In genomic region chr11:60810046-60810965, GRCm38 (mm10) we compare ENCODE assay signal across 7 mouse cellular contexts. TPM values are rescaled to one million over a fixed set of nuclear protein-coding genes. Genes with fewer than 3 reads are reported as not detected.
DNase-seq lines count a peak whose midpoint lies in the region; ATAC-seq and TF ChIP-seq lines count a peak whose summit lies in the region.

No protein-coding gene starts in this region.

- WGBS in forebrain, embryonic 16.5 days: 15% methylated on average over 14 of the region's 14 CpGs
- WGBS in limb, embryonic 10.5 days: 12% methylated on average over 14 of the region's 14 CpGs
- 31% methylated on average over 14 of the region's 14 CpGs for WGBS in olfactory bulb, adult 2 months

- H3K36me3 ChIP-seq in forebrain, embryonic 16.5 days (ENCODE audit: control insufficient read depth, insufficient read depth): no peaks in the 10 kb centered on the region
- H3K36me3 ChIP-seq in limb, embryonic 10.5 days: peaks cover 10% of the 10 kb centered on the region

- TF ChIP-seq CTCF in olfactory bulb, adult 2 months (IDR thresholded peaks at IDR 0.05; ENCODE audit: insufficient read depth, low read depth, low read length): no peak

- H3K4me2 ChIP-seq in forebrain, embryonic 16.5 days (ENCODE audit: low read length): peak overlapping the region; percentile 94

- no peaks in the 10 kb centered on the region for H3K9me3 ChIP-seq in forebrain, embryonic 16.5 days (ENCODE audit: control insufficient read depth, low read length)
- H3K9me3 ChIP-seq in limb, embryonic 10.5 days (replicated peaks): no peaks in the 10 kb centered on the region

- TF ChIP-seq POLR2A in olfactory bulb, adult 2 months (IDR thresholded peaks at IDR 0.05; ENCODE audit: insufficient read depth, low read depth, low read length): no peak

- peaks cover 7% of the 10 kb centered on the region for H3K4me1 ChIP-seq in forebrain, embryonic 16.5 days (replicated peaks; ENCODE audit: control insufficient read depth, insufficient read depth, low read length)
- peaks cover 28% of the 10 kb centered on the region for H3K4me1 ChIP-seq in limb, embryonic 10.5 days
- H3K4me1 ChIP-seq in olfactory bulb, adult 2 months (ENCODE audit: control insufficient read depth, insufficient read depth, low read length): peaks cover 11% of the 10 kb centered on the region

- H3K27ac ChIP-seq in forebrain, embryonic 16.5 days (ENCODE audit: low read length): no peak overlapping the region
- H3K27ac ChIP-seq in limb, embryonic 10.5 days: peak overlapping the region; percentile 77
- H3K27ac ChIP-seq in olfactory bulb, adult 2 months (ENCODE audit: insufficient read depth, low read depth, low read length): no peak overlapping the region

- DNase-seq in 3T3-L1 (ENCODE audit: low read depth, low spot score) (peak; percentile 18), A20 (ENCODE audit: low read depth, low spot score) (peak; percentile 33)
- peak; percentile 36 for DNase-seq in limb, embryonic 10.5 days (ENCODE audit: low spot score)
- DNase-seq in thymus, adult 18-20 months: no peak
- no peak for DNase-seq in cerebellum, adult 11 months

- no peak for ATAC-seq in forebrain, embryonic 16.5 days

- H3K4me3 ChIP-seq in forebrain, embryonic 16.5 days (replicated peaks; ENCODE audit: low read length): peak overlapping the region; percentile 55
- H3K4me3 ChIP-seq in limb, embryonic 10.5 days: peak overlapping the region; percentile 63
- H3K4me3 ChIP-seq in olfactory bulb, adult 2 months (ENCODE audit: insufficient read depth, low read depth, low read length): peak overlapping the region; percentile 51

- H3K27me3 ChIP-seq in forebrain, embryonic 16.5 days (replicated peaks; ENCODE audit: control insufficient read depth, insufficient read depth, low read length): no peaks in the 10 kb centered on the region
- no peaks in the 10 kb centered on the region for H3K27me3 ChIP-seq in limb, embryonic 10.5 days (ENCODE audit: low read depth, poor library complexity, severe bottlenecking)

- 0 out of 2 replicates have a peak overlapping the region, but pooled peaks have one; percentile 17 for H3K9ac ChIP-seq in forebrain, embryonic 16.5 days (replicated peaks; ENCODE audit: low read depth, low read length)

RNA-seq across cellular contexts. Expression of gene Shmt1, which starts 1.2 kb away (rescaled TPM):
- polyA plus RNA-seq in forebrain, embryonic 16.5 days (2015; fragmentation: Nextera tagmentation; extraction: Ambion mirVana): 14.9 and 17.7 TPM in 2 replicates
- 106 and 124 TPM in 2 replicates for polyA plus RNA-seq in limb, embryonic 10.5 days (2016; fragmentation: Nextera tagmentation; extraction: Ambion mirVana)
- polyA plus RNA-seq in olfactory bulb, adult 2 months (2012; ENCODE audit: insufficient read depth, insufficient read length, low replicate concordance, missing spikeins): not detected in 2 replicates

RNA-seq across cellular contexts. Expression of gene Dhrs7b, which starts 20.1 kb away (rescaled TPM):
- polyA plus RNA-seq in forebrain, embryonic 16.5 days (2015; fragmentation: Nextera tagmentation; extraction: Ambion mirVana): 29.5 and 34.5 TPM in 2 replicates
- 26.5 and 29.6 TPM in 2 replicates for polyA plus RNA-seq in limb, embryonic 10.5 days (2016; fragmentation: Nextera tagmentation; extraction: Ambion mirVana)
- not detected in 2 replicates for polyA plus RNA-seq in olfactory bulb, adult 2 months (2012; ENCODE audit: insufficient read depth, insufficient read length, low replicate concordance, missing spikeins)

RNA-seq across cellular contexts. Expression of gene Smcr8, which starts 33.0 kb away (rescaled TPM):
- 7.0 and 7.8 TPM in 2 replicates for polyA plus RNA-seq in forebrain, embryonic 16.5 days (2015; fragmentation: Nextera tagmentation; extraction: Ambion mirVana)
- 8.2 and 9.3 TPM in 2 replicates for polyA plus RNA-seq in limb, embryonic 10.5 days (2016; fragmentation: Nextera tagmentation; extraction: Ambion mirVana)
- not detected in 2 replicates for polyA plus RNA-seq in olfactory bulb, adult 2 months (2012; ENCODE audit: insufficient read depth, insufficient read length, low replicate concordance, missing spikeins)

RNA-seq across cellular contexts. Expression of gene Top3a, which starts 33.1 kb away (rescaled TPM):
- 11.5 and 12.2 TPM in 2 replicates for polyA plus RNA-seq in forebrain, embryonic 16.5 days (2015; fragmentation: Nextera tagmentation; extraction: Ambion mirVana)
- 30.2 TPM in 2 replicates for polyA plus RNA-seq in limb, embryonic 10.5 days (2016; fragmentation: Nextera tagmentation; extraction: Ambion mirVana)
- polyA plus RNA-seq in olfactory bulb, adult 2 months (2012; ENCODE audit: insufficient read depth, insufficient read length, low replicate concordance, missing spikeins): not detected in 2 replicates

Comparison
In these comparisons a context has a peak if more than half of its experiments do, and no peak if none do; other contexts are left out.
1. DNase-seq: peak in 3T3-L1 (single experiment), A20 (single experiment) and limb, embryonic 10.5 days (single experiment); none in thymus, adult 18-20 months (0 of 2) and cerebellum, adult 11 months (single experiment).
2. RNA of gene Shmt1, which starts 1.2 kb away (polyA plus RNA-seq): 106 to 124 TPM in limb, embryonic 10.5 days and 14.9 to 17.7 TPM in forebrain, embryonic 16.5 days; not detected in olfactory bulb, adult 2 months; every median in the first group is over 10 times any median in the second.
3. Peak in every context shown above with its lines, with median percentiles within 50 percentile points of each other: H3K4me3 ChIP-seq.